Mouse (Mus musculus): Measurements from ENCODE around the gene Nell2.

Nell2 gene

GRCm38 (mm10) chr15:95236509-95236908 is 291.9 kb downstream of the Nell2 start:
- H3K9me3 ChIP-seq (ENCODE audit: low read length), result no peaks in the 10 kb centered on the region
- no peaks in the 10 kb centered on the region for H3K27me3 ChIP-seq (ENCODE audit: insufficient read depth, low read length)
- H3K4me1 ChIP-seq (replicated peaks; ENCODE audit: low read depth, low read length), result no peaks in the 10 kb centered on the region
- no peak overlapping the region for H3K4me3 ChIP-seq (replicated peaks; ENCODE audit: low read length)
- TF ChIP-seq NANOG (IDR thresholded peaks at IDR 0.05; ENCODE audit: borderline replicate concordance, low read length) (no peak), POU5F1 (IDR thresholded peaks at IDR 0.05; ENCODE audit: borderline replicate concordance, low read length) (no peak)
- no peaks in the 10 kb centered on the region for H3K36me3 ChIP-seq (ENCODE audit: insufficient read depth, low read length)

GRCm38 (mm10) chr15:95231171-95231570 is 297.2 kb downstream of the Nell2 start:
- no peak for TF ChIP-seq POU5F1 (IDR thresholded peaks at IDR 0.05; ENCODE audit: borderline replicate concordance, low read length)
- TF ChIP-seq NANOG (IDR thresholded peaks at IDR 0.05; ENCODE audit: borderline replicate concordance, low read length), result no peak
- TF ChIP-seq CTCF (conservative IDR thresholded peaks at IDR 0.05; ENCODE audit: low read length), result no peak
- Histone ChIP-seq H3K4me3 (replicated peaks; ENCODE audit: low read length) (no peak overlapping the region), H3K36me3 (ENCODE audit: insufficient read depth, low read length) (no peaks in the 10 kb centered on the region), H3K27me3 (ENCODE audit: insufficient read depth, low read length) (no peaks in the 10 kb centered on the region), H3K9me3 (ENCODE audit: low read length) (no peaks in the 10 kb centered on the region), H3K4me1 (replicated peaks; ENCODE audit: low read depth, low read length) (no peaks in the 10 kb centered on the region; the same call in 1 of the 2 replicates)

- H3K36me3 ChIP-seq (ENCODE audit: insufficient read depth, low read length), result no peaks in the 10 kb centered on the region
- no peaks in the 10 kb centered on the region for H3K27me3 ChIP-seq (ENCODE audit: insufficient read depth, low read length)
- TF ChIP-seq POU5F1 (IDR thresholded peaks at IDR 0.05; ENCODE audit: borderline replicate concordance, low read length) (no peak), CTCF (conservative IDR thresholded peaks at IDR 0.05; ENCODE audit: low read length) (no peak), NANOG (IDR thresholded peaks at IDR 0.05; ENCODE audit: borderline replicate concordance, low read length) (no peak)
- H3K4me3 ChIP-seq (replicated peaks; ENCODE audit: low read length), result no peak overlapping the region
- H3K9me3 ChIP-seq (ENCODE audit: low read length), result no peaks in the 10 kb centered on the region
- 0 out of 2 replicates have a peak, but pooled peaks cover 2% of the 10 kb centered on the region for H3K4me1 ChIP-seq (replicated peaks; ENCODE audit: low read depth, low read length)
These were observed 311.6 kb downstream of the Nell2 start for GRCm38 (mm10) chr15:95216640-95217365.

- TF ChIP-seq CTCF (conservative IDR thresholded peaks at IDR 0.05; ENCODE audit: low read length) (no peak), NANOG (IDR thresholded peaks at IDR 0.05; ENCODE audit: borderline replicate concordance, low read length) (no peak), POU5F1 (IDR thresholded peaks at IDR 0.05; ENCODE audit: borderline replicate concordance, low read length) (no peak)
- no peak overlapping the region for H3K4me3 ChIP-seq (replicated peaks; ENCODE audit: low read length)
- H3K27me3 ChIP-seq (ENCODE audit: insufficient read depth, low read length), result no peaks in the 10 kb centered on the region
- no peaks in the 10 kb centered on the region for H3K9me3 ChIP-seq (ENCODE audit: low read length)
- H3K36me3 ChIP-seq (ENCODE audit: insufficient read depth, low read length), result no peaks in the 10 kb centered on the region
- no peaks in the 10 kb centered on the region for H3K4me1 ChIP-seq (replicated peaks; ENCODE audit: low read depth, low read length)
These were observed 317.8 kb downstream of the Nell2 start for GRCm38 (mm10) chr15:95210551-95210950.

- Histone ChIP-seq H3K9me3 (ENCODE audit: low read length) (no peaks in the 10 kb centered on the region), H3K4me3 (replicated peaks; ENCODE audit: low read length) (no peak overlapping the region), H3K27me3 (ENCODE audit: insufficient read depth, low read length) (no peaks in the 10 kb centered on the region), H3K36me3 (ENCODE audit: insufficient read depth, low read length) (no peaks in the 10 kb centered on the region), H3K4me1 (replicated peaks; ENCODE audit: low read depth, low read length) (no peaks in the 10 kb centered on the region)
- TF ChIP-seq NANOG (IDR thresholded peaks at IDR 0.05; ENCODE audit: borderline replicate concordance, low read length) (no peak), POU5F1 (IDR thresholded peaks at IDR 0.05; ENCODE audit: borderline replicate concordance, low read length) (no peak), CTCF (conservative IDR thresholded peaks at IDR 0.05; ENCODE audit: low read length) (no peak)
These were observed 319.2 kb downstream of the Nell2 start for GRCm38 (mm10) chr15:95209186-95209585.

- no peak for TF ChIP-seq POU5F1 (IDR thresholded peaks at IDR 0.05; ENCODE audit: borderline replicate concordance, low read length)
- no peak for TF ChIP-seq CTCF (conservative IDR thresholded peaks at IDR 0.05; ENCODE audit: low read length)
- no peak for TF ChIP-seq NANOG (IDR thresholded peaks at IDR 0.05; ENCODE audit: borderline replicate concordance, low read length)
- H3K27me3 ChIP-seq (ENCODE audit: insufficient read depth, low read length), result no peaks in the 10 kb centered on the region
- no peaks in the 10 kb centered on the region for H3K4me1 ChIP-seq (replicated peaks; ENCODE audit: low read depth, low read length)
- no peaks in the 10 kb centered on the region for H3K36me3 ChIP-seq (ENCODE audit: insufficient read depth, low read length)
- no peak overlapping the region for H3K4me3 ChIP-seq (replicated peaks; ENCODE audit: low read length)
- no peaks in the 10 kb centered on the region for H3K9me3 ChIP-seq (ENCODE audit: low read length)
These were observed 334.6 kb downstream of the Nell2 start for GRCm38 (mm10) chr15:95193661-95194280.

- TF ChIP-seq CTCF (conservative IDR thresholded peaks at IDR 0.05; ENCODE audit: low read length), result no peak
- no peak for TF ChIP-seq POU5F1 (IDR thresholded peaks at IDR 0.05; ENCODE audit: borderline replicate concordance, low read length)
- no peak for TF ChIP-seq NANOG (IDR thresholded peaks at IDR 0.05; ENCODE audit: borderline replicate concordance, low read length)
- no peaks in the 10 kb centered on the region for H3K36me3 ChIP-seq (ENCODE audit: insufficient read depth, low read length)
- no peak overlapping the region for H3K4me3 ChIP-seq (replicated peaks; ENCODE audit: low read length)
- H3K4me1 ChIP-seq (replicated peaks; ENCODE audit: low read depth, low read length), result no peaks in the 10 kb centered on the region
- H3K27me3 ChIP-seq (ENCODE audit: insufficient read depth, low read length), result no peaks in the 10 kb centered on the region
- H3K9me3 ChIP-seq (ENCODE audit: low read length), result no peaks in the 10 kb centered on the region
These were observed 335.4 kb downstream of the Nell2 start for GRCm38 (mm10) chr15:95192951-95193350.

- H3K27me3 ChIP-seq (ENCODE audit: insufficient read depth, low read length), result no peaks in the 10 kb centered on the region
- peaks cover 10% of the 10 kb centered on the region for H3K9me3 ChIP-seq (ENCODE audit: low read length)
- no peak overlapping the region for H3K4me3 ChIP-seq (replicated peaks; ENCODE audit: low read length)
- no peak for TF ChIP-seq CTCF (conservative IDR thresholded peaks at IDR 0.05; ENCODE audit: low read length)
- TF ChIP-seq NANOG (IDR thresholded peaks at IDR 0.05; ENCODE audit: borderline replicate concordance, low read length), result no peak
- TF ChIP-seq POU5F1 (IDR thresholded peaks at IDR 0.05; ENCODE audit: borderline replicate concordance, low read length), result no peak
- H3K36me3 ChIP-seq (ENCODE audit: insufficient read depth, low read length), result no peaks in the 10 kb centered on the region
- H3K4me1 ChIP-seq (replicated peaks; ENCODE audit: low read depth, low read length), result peaks cover 3% of the 10 kb centered on the region; the same call in 1 of the 2 replicates
These were observed 342.1 kb downstream of the Nell2 start for GRCm38 (mm10) chr15:95186226-95186625.
